Mouse (Mus musculus): ENCODE data around the gene Tbl1xr1.

Gene Tbl1xr1

DNA sequence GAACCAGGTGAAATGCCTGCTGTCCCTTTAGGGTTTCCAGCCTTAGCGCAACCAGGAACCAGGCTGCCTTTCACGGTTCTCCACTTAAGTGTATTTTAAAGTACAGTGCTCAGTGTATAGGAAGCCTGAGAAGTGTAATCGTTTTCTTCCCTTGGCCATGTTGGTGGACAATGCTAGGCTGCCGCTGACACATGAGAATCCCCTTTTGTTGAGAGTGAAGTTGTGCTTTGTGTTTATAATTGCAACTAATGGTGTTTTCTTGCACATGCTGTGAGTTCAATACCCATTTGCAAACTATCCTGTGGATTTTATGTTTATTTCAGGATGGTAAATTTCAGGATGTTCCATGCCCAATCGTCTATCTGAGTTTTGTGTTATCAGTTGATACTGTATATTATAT is 146.6 kb downstream of the Tbl1xr1 start:
- WGBS, result 87% methylated on average over 5 of the region's 5 CpGs

DNA sequence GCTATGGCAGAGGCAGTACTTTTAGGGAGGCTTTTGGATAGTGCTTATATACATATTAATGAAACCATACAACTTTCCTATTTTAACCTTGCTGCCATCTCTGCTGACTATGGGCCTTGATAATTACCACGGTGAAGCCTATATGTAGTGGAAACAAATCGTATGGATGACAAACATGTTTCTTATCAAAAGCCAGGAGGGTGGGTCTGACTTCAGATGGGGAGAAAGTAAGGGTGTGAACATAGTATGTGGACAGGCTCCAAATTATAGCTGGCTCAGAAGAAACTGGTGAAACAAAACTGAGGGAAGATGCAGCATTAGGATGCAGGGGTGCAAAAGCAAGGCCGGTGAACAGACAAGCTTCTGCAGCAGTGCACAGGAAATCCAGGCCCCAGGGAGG is 151.6 kb downstream of the Tbl1xr1 start:
- WGBS, result 77% methylated on average over 3 of the region's 3 CpGs

GRCm38 (mm10) chr3:22230635-22231034 is 154.2 kb downstream of the Tbl1xr1 start:
- WGBS, result 78% methylated on average over 3 of the region's 3 CpGs

DNA sequence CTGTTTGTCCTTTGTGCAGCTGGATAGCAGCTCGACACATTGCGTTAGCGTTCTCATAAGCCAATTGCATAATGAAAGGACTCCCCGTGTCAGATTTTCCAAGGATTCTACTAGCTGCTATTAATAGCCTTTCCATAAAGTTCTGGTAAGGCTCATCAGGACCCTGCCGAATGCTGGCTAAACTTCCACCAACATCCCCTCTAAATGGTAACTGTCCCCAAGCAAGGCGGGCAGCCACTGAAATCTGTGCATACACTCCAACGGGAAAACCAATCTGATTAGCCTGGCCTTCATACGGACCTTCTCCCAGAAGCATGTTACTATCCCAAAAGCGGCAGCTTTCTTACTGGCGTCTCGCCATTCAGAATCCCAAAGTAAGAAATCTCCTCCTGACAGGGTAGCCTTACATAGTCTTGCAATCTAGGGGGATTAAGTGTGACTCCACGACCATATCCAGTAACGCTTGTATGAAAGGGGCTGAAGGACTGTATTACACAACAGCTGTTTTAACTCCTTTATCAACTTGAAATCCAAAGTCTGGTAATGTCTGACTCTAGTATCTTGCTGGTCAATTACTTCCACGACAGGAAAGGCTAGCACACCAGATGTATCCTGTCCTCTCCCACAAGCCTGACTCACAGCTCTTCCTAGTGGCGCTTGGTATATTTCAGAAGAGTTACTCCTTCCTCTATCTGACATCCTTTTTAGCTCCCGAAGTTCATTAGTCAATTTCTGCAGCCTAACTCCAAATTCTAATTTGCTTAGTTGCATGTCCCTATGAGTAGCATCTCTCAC is 161.9 kb downstream of the Tbl1xr1 start:
- 87% methylated on average over 16 of the region's 16 CpGs for WGBS

All from cerebral cortex, adult 2 months (tissue).